Mouse (Mus musculus) forebrain, postnatal 0 days (tissue): ENCODE measurements around the gene Glis3. TPM values are rescaled to one million over a fixed set of nuclear protein-coding genes. Genes with fewer than 3 reads are reported as not detected.

Source experiments
- ATAC-seq: fragments of 200-750 bp; cut with Nextera tagmentation; 2 replicates; pipeline ENCODE4 v1.8.0; 2017; ENCODE audit warnings: mild to moderate bottlenecking, moderate library complexity
- DNase-seq: peaks from one replicate; pipeline ENCODE4 v3.0.0-alpha.2; 2015
- H3K27ac ChIP-seq: fragments of 300-500 bp; sonication (generic); 2 replicates; pipeline ENCODE4 v1.5.1; 2014; ENCODE audit warnings: low read depth, mild to moderate bottlenecking, antibody characterized with exemption, low read length, moderate library complexity, mixed read lengths
- H3K27me3 ChIP-seq: fragments of 300-500 bp; sonication (generic); 2 replicates; pipeline ENCODE4 v1.6.1; 2014; ENCODE audit warnings: mild to moderate bottlenecking, low read length, mixed read lengths; ENCODE audit not compliant: insufficient read depth
- H3K36me3 ChIP-seq: fragments of 300-500 bp; sonication (generic); 2 replicates; pipeline ENCODE4 v1.6.1; 2014; ENCODE audit warnings: mild to moderate bottlenecking, moderate library complexity; ENCODE audit not compliant: insufficient read depth
- H3K4me1 ChIP-seq: fragments of 300-500 bp; sonication (generic); 2 replicates; pipeline ENCODE4 v1.6.1; 2014; ENCODE audit warnings: antibody characterized with exemption; ENCODE audit not compliant: insufficient read depth
- H3K4me2 ChIP-seq: fragments of 300-500 bp; sonication (generic); 2 replicates; pipeline ENCODE4 v1.6.1; 2014; ENCODE audit warnings: low read depth, mild to moderate bottlenecking, moderate library complexity
- H3K4me3 ChIP-seq: fragments of 300-500 bp; sonication (generic); 2 replicates; pipeline ENCODE4 v1.5.1; 2014; ENCODE audit warnings: low read depth, low read length, mixed read lengths
- H3K9ac ChIP-seq: fragments of 300-500 bp; sonication (generic); 2 replicates; pipeline ENCODE4 v1.6.1; 2014; ENCODE audit warnings: mild to moderate bottlenecking
- H3K9me3 ChIP-seq: fragments of 300-500 bp; sonication (generic); 2 replicates; pipeline ENCODE4 v1.6.1; 2016; ENCODE audit warnings: low read length
- CTCF ChIP-seq: sonication (generic); IDR thresholded peaks from 2 replicates; pipeline ENCODE4 v1.5.1; 2016; ENCODE audit warnings: antibody characterized with exemption, control low read depth, low read depth
- WGBS: fragments of 180-500 bp; shearing (Covaris S2); extraction: QIAGEN DNeasy Blood & Tissue Kit; methylation state at CpG from one replicate; pipeline ENCODE4 v1.1.7; 2014; 5-methylcytosine and 5-hydroxymethylcytosine counted together
- polyA plus RNA-seq: library from polyadenylated mRNA; unstranded; fragments of >200 nt; fragmentation: Nextera tagmentation; extraction: Ambion mirVana; gene quantifications from 2 replicates; pipeline ENCODE4 v1.2.1, GENCODE M21; 2015
- total RNA-seq: library from RNA; depleted of rRNA; stranded (reverse); fragments of >200 nt; gene quantifications from 2 replicates; pipeline ENCODE4 v1.2.3, GENCODE M21; 2014

Gene Glis3
- total and polyA plus RNA-seq, 2 experiments from 2014 or later, result 0.86 to 8.5 TPM

GRCm38 (mm10) chr19:28525331-28525730 lies 154.5 kb downstream of the Glis3 start:
- 94% methylated on average over 3 of the region's 3 CpGs for WGBS
- no peak for TF ChIP-seq CTCF
- no peaks in the 10 kb centered on the region for H3K27me3 ChIP-seq
- DNase-seq, result no peak
- H3K9ac ChIP-seq, result no peak overlapping the region
- no peak overlapping the region for H3K4me2 ChIP-seq
- H3K4me3 ChIP-seq, result no peak overlapping the region
- H3K9me3 ChIP-seq, result no peaks in the 10 kb centered on the region
- no peaks in the 10 kb centered on the region for H3K4me1 ChIP-seq
- H3K36me3 ChIP-seq, result no peaks in the 10 kb centered on the region
- no peak for ATAC-seq
- no peak overlapping the region for H3K27ac ChIP-seq

GRCm38 (mm10) chr19:28522289-28522688 lies 157.6 kb downstream of the Glis3 start:
- H3K27ac ChIP-seq, result no peak overlapping the region
- H3K4me2 ChIP-seq, result no peak overlapping the region
- no peak for DNase-seq
- no peak overlapping the region for H3K9ac ChIP-seq
- H3K9me3 ChIP-seq, result no peaks in the 10 kb centered on the region
- no peaks in the 10 kb centered on the region for H3K36me3 ChIP-seq
- H3K4me1 ChIP-seq, result no peaks in the 10 kb centered on the region
- TF ChIP-seq CTCF, result no peak
- H3K27me3 ChIP-seq, result no peaks in the 10 kb centered on the region
- no peak overlapping the region for H3K4me3 ChIP-seq
- 80% methylated on average over 3 of the region's 3 CpGs for WGBS
- ATAC-seq, result no peak

GRCm38 (mm10) chr19:28520761-28521181 lies 159.1 kb downstream of the Glis3 start:
- 56% methylated on average over 6 of the region's 6 CpGs for WGBS
- Histone ChIP-seq H3K4me2 (no peak overlapping the region), H3K9me3 (no peaks in the 10 kb centered on the region), H3K36me3 (no peaks in the 10 kb centered on the region), H3K27ac (no peak overlapping the region), H3K4me1 (no peaks in the 10 kb centered on the region), H3K4me3 (no peak overlapping the region), H3K9ac (no peak overlapping the region), H3K27me3 (no peaks in the 10 kb centered on the region)
- no peak for TF ChIP-seq CTCF
- ATAC-seq (no peak), DNase-seq (no peak)

GRCm38 (mm10) chr19:28520128-28520745 lies 159.6 kb downstream of the Glis3 start:
- no peak for TF ChIP-seq CTCF

GRCm38 (mm10) chr19:28519296-28519695 lies 160.6 kb downstream of the Glis3 start:
- no peaks in the 10 kb centered on the region for H3K4me1 ChIP-seq
- H3K9ac ChIP-seq, result no peak overlapping the region
- no peak overlapping the region for H3K4me3 ChIP-seq
- no peak for TF ChIP-seq CTCF
- no peak for ATAC-seq
- no peaks in the 10 kb centered on the region for H3K9me3 ChIP-seq
- WGBS, result 78% methylated on average over 3 of the region's 3 CpGs
- no peak overlapping the region for H3K27ac ChIP-seq
- DNase-seq, result no peak
- H3K27me3 ChIP-seq, result no peaks in the 10 kb centered on the region
- no peaks in the 10 kb centered on the region for H3K36me3 ChIP-seq
- H3K4me2 ChIP-seq, result no peak overlapping the region

More at GRCm38 (mm10) chr19:28520128-28520745, 159.6 kb downstream of the Glis3 start:
- Histone ChIP-seq H3K9ac (no peak overlapping the region), H3K9me3 (no peaks in the 10 kb centered on the region), H3K4me2 (no peak overlapping the region), H3K4me3 (no peak overlapping the region), H3K27me3 (no peaks in the 10 kb centered on the region), H3K27ac (no peak overlapping the region), H3K4me1 (no peaks in the 10 kb centered on the region), H3K36me3 (no peaks in the 10 kb centered on the region)
- ATAC-seq (no peak), DNase-seq (no peak)
- whole genome bisulfite sequencing, result 91% methylated on average over 8 of the region's 8 CpGs

GRCm38 (mm10) chr19:28518846-28519245 lies 161.0 kb downstream of the Glis3 start:
- no peak for TF ChIP-seq CTCF
- H3K36me3 ChIP-seq, result no peaks in the 10 kb centered on the region
- ATAC-seq, result no peak
- H3K27me3 ChIP-seq, result no peaks in the 10 kb centered on the region
- H3K4me2 ChIP-seq, result no peak overlapping the region
- no peak for DNase-seq
- no peak overlapping the region for H3K4me3 ChIP-seq
- no peaks in the 10 kb centered on the region for H3K4me1 ChIP-seq
- 89% methylated on average over 6 of the region's 6 CpGs for WGBS
- no peak overlapping the region for H3K9ac ChIP-seq
- H3K9me3 ChIP-seq, result no peaks in the 10 kb centered on the region
- no peak overlapping the region for H3K27ac ChIP-seq

- Histone ChIP-seq H3K9ac (no peak overlapping the region), H3K4me2 (no peak overlapping the region), H3K4me3 (no peak overlapping the region), H3K9me3 (no peaks in the 10 kb centered on the region), H3K36me3 (no peaks in the 10 kb centered on the region), H3K27me3 (no peaks in the 10 kb centered on the region), H3K4me1 (no peaks in the 10 kb centered on the region), H3K27ac (no peak overlapping the region)
- 77% methylated on average over 5 of the region's 5 CpGs for WGBS
- DNase-seq (no peak), ATAC-seq (no peak)
- no peak for TF ChIP-seq CTCF
These were observed 161.6 kb downstream of the Glis3 start for GRCm38 (mm10) chr19:28518266-28518665.
